Mouse (Mus musculus): Measurements from ENCODE around the gene Gm9821. TPM values are rescaled to one million over a fixed set of nuclear protein-coding genes. Genes with fewer than 3 reads are reported as not detected.

Gene Gm9821
- polyA plus RNA-seq (2015; fragmentation: Nextera tagmentation; extraction: Ambion mirVana), result 0.93 and 1.1 TPM in 2 replicates

DNA sequence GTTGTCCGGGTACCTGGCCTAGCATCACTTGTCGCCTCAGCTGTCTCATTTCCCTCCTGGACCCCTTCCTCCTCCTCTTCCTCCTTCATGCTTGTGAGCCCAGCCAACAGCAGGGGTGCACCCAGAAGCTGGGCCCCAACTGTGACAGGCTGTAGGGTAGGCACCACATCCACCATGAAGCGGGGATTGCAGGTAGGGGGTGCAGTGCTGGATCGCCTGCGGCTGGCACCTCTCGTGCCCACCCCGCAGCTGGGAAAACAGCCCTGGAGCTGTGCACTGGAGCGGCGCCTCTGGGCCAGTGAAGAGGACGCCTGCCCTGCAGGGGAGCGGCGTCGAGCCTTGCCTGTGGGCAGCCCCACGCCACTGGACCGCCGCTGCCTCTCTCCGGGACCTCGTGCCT lies at the start of gene Gm9821:
Gene Gm9821 (plus strand): TSS at position 221 of the 400 bp plus-strand sequence.

DNA sequence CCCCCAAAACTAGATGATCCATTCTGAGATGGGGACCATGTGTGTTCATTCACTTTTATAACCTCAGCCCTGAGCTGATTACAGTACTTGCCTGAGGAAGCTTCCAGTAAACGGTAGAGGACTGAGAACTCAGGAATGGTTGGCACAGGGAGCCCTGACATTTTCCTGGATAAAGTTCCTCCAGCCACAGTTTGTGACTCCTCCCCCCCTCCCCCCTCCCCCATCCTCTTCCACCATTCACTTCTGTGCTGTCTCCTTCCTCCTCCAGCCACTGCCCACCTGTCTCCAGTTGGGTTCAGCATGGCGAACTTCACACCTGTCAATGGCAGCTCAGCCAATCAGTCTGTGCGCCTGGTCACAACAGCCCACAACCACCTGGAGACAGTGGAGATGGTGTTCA lies 18.6 kb upstream of the Gm9821 start, which contains the start of gene Chrm4:
Gene Chrm4 (plus strand): TSS at position 301 of the 400 bp plus-strand sequence.

DNA sequence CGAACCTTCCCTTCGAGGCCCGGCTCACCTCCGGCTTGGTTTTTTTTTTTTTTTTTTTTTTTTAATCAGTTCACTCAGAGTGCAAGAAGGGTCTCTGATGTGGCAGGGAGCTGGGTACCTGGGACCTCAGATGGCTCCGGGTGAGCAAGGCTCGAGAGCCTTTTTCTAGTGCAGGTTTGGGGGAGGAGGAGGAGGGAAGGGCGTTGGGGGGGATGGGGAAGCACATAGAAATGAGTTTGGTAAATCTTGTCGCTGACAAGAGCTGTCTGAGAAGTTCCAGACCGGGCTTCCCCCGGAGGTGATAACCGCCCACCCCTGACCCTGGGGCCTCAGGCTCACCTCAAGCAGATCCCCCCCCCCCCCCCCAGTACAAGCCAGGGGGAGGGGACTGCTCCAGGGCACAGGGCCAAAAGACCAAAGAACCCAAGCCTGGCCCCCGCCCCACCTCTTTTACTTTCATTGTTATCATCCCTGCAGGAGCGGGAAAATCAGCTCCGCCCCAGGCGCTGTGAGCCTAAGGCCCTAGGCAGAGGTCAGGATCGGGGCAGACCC lies 13.3 kb upstream of the Gm9821 start, which contains the start of gene Mdk:
Gene Mdk (minus strand): TSS at position 138 of the 552 bp plus-strand sequence.

DNA sequence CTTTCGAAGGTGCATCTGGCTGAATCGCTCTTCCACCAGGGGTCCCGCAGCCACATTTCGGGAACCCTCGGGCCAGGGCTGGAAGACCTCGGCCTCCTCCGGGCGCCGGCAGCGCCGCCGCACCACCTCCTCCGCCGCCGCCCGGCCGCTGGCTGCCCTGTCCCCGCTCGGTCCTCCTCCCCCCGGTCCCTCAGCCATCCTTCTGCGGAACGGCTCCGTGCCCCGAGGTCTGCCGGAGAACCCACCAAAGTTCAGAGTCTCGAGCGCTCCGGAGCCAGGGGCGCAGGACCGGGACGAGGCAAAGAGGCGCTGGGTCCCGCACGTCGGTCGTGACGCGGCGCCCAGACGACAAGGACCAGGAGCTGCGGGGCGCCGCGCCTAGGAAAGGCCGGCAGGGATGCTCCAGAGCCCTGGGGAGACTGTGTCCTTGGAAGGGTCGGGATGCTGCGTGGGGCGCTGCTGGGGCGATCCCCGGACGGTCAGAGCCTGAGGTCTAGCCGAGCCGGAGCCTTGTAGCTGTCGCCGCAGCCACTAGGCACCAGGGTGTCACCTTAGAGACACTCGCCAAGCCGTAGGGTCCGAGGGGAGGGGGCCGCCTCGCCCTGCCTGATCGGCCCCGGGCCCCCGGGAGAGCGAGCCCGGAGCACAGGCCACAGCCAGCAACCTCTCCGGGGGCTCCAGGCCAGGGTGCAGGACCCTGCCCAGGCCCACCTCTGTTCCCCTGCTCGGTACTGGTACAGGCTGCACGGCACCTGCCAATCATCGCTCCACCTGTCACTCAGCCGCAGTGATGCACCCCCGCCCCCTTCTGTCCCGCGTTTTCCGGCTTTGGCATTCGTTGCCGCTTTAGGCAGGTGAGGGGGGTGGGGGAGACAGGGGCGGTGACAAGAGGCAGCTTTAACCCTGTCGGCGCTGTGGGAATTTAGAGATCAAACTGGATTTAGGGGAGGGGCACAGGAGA lies 30.4 kb downstream of the Gm9821 start, which contains the start of gene Dgkz:
Gene Dgkz (minus strand): TSS at position 284 of the 961 bp plus-strand sequence.

Small RNA genes lying within 50 kb of the gene (microRNA-seq; reads per million reads assigned to microRNA genes)
- gene Mir6999, result not detected

Other genes with a start within 250 kb of the Gm9821 start
- 17.6 and 18.2 TPM in 2 replicates for gene Atg13, start 235.1 kb upstream of the Gm9821 start, polyA plus RNA-seq (2015; fragmentation: Nextera tagmentation; extraction: Ambion mirVana)
- gene Harbi1, start 234.9 kb upstream of the Gm9821 start, polyA plus RNA-seq (2015; fragmentation: Nextera tagmentation; extraction: Ambion mirVana), result 10.6 and 12.1 TPM in 2 replicates
- gene Ambra1, start 215.6 kb upstream of the Gm9821 start, polyA plus RNA-seq (2015; fragmentation: Nextera tagmentation; extraction: Ambion mirVana), result 6.1 TPM in 2 replicates
- not detected in 2 replicates for gene Chrm4, start 18.5 kb upstream of the Gm9821 start, polyA plus RNA-seq (2015; fragmentation: Nextera tagmentation; extraction: Ambion mirVana)
- gene Mdk, start 13.4 kb upstream of the Gm9821 start, polyA plus RNA-seq (2015; fragmentation: Nextera tagmentation; extraction: Ambion mirVana), result 87.8 TPM in 2 replicates
- gene Dgkz, start 30.2 kb downstream of the Gm9821 start, polyA plus RNA-seq (2015; fragmentation: Nextera tagmentation; extraction: Ambion mirVana), result 24.7 and 35.9 TPM in 2 replicates
- gene Creb3l1, start 78.8 kb downstream of the Gm9821 start, polyA plus RNA-seq (2015; fragmentation: Nextera tagmentation; extraction: Ambion mirVana), result 22.4 and 25.5 TPM in 2 replicates
- gene Phf21a, start 147.4 kb downstream of the Gm9821 start, polyA plus RNA-seq (2015; fragmentation: Nextera tagmentation; extraction: Ambion mirVana), result 10.1 and 11.0 TPM in 2 replicates